Comparison of ENCODE assay signal across 8 mouse cellular contexts in genomic region chr4:138426778-138427705, GRCm38 (mm10). TPM values are rescaled to one million over a fixed set of nuclear protein-coding genes. Genes with fewer than 3 reads are reported as not detected.
DNase-seq lines count a peak whose midpoint lies in the region; ATAC-seq lines count a peak whose summit lies in the region.

No protein-coding gene starts in this region.

- H3K36me3 ChIP-seq in forebrain, embryonic 15.5 days = no peaks in the 10 kb centered on the region
- no peaks in the 10 kb centered on the region for H3K36me3 ChIP-seq in lung, embryonic 16.5 days (ENCODE audit: control insufficient read depth, insufficient read depth, low read length)

- ATAC-seq in forebrain, embryonic 15.5 days (replicated peaks) = 0 out of 2 replicates have a peak, but pooled peaks have one; percentile 26
- no peak for ATAC-seq in lung, embryonic 16.5 days (ENCODE audit: low read depth)

- WGBS in forebrain, embryonic 15.5 days = 39% methylated on average over 22 of the region's 22 CpGs
- 34% methylated on average over 22 of the region's 22 CpGs for WGBS in lung, embryonic 16.5 days

- H3K9me3 ChIP-seq in forebrain, embryonic 15.5 days = no peaks in the 10 kb centered on the region
- no peaks in the 10 kb centered on the region for H3K9me3 ChIP-seq in lung, embryonic 16.5 days (ENCODE audit: control insufficient read depth, low read length)

- H3K4me1 ChIP-seq in forebrain, embryonic 15.5 days = 0 out of 2 replicates have a peak, but pooled peaks cover 5% of the 10 kb centered on the region
- H3K4me1 ChIP-seq in lung, embryonic 16.5 days (replicated peaks; ENCODE audit: control insufficient read depth, insufficient read depth, low read length) = no peaks in the 10 kb centered on the region

- peaks cover 2% of the 10 kb centered on the region; the same call in 1 of the 2 replicates for H3K27me3 ChIP-seq in forebrain, embryonic 15.5 days
- no peaks in the 10 kb centered on the region for H3K27me3 ChIP-seq in lung, embryonic 16.5 days (ENCODE audit: control insufficient read depth, insufficient read depth, low read depth, low read length)

- peak overlapping the region; percentile 22 for H3K4me2 ChIP-seq in forebrain, embryonic 15.5 days (replicated peaks)
- H3K4me2 ChIP-seq in lung, embryonic 16.5 days (ENCODE audit: low read depth, low read length) = peak overlapping the region; percentile 26; the same call in 1 of the 2 replicates

- H3K4me3 ChIP-seq in forebrain, embryonic 15.5 days = 0 out of 2 replicates have a peak overlapping the region, but pooled peaks have one; percentile 15
- no peak overlapping the region for H3K4me3 ChIP-seq in lung, embryonic 16.5 days (ENCODE audit: low read length)

- H3K9ac ChIP-seq in forebrain, embryonic 15.5 days (replicated peaks) = 0 out of 2 replicates have a peak overlapping the region, but pooled peaks have one; percentile 16
- H3K9ac ChIP-seq in lung, embryonic 16.5 days (ENCODE audit: low read length) = no peak overlapping the region

- no peak overlapping the region for H3K27ac ChIP-seq in forebrain, embryonic 15.5 days (replicated peaks)
- H3K27ac ChIP-seq in lung, embryonic 16.5 days (ENCODE audit: low read length) = no peak overlapping the region

- DNase-seq in MN1 (ENCODE audit: low spot score) = peak; percentile 95
- DNase-seq in cerebellum, adult 11-12 months = peak; percentile 74
- DNase-seq in heart, postnatal 4 days = peak; percentile 92
- DNase-seq in layer of hippocampus, adult 8-10 months (ENCODE audit: low spot score in 2 of 2) = peak; percentile 86 to 92
- DNase-seq in ovary, postnatal 14 days (ENCODE audit: low spot score) = peak; percentile 82
- DNase-seq in thymus, postnatal 14 days = peak; percentile 59

RNA-seq across cellular contexts. Expression of gene Mul1, which starts 7.4 kb away (rescaled TPM):
- 18.5 and 19.0 TPM in 2 replicates for polyA plus RNA-seq in forebrain, embryonic 15.5 days (2015; fragmentation: Nextera tagmentation; extraction: Ambion mirVana)
- 10 to 100 TPM; 55.2 to 62.7 TPM for total RNA-seq in heart, postnatal 4 days (2021)
- total RNA-seq in layer of hippocampus, adult 8-10 months (2022) = 10 to 100 TPM; 51.3 to 62.9 (median 55.8) TPM
- 16.8 and 18.2 TPM in 2 replicates for polyA plus RNA-seq in lung, embryonic 16.5 days (2015; fragmentation: Nextera tagmentation; extraction: Ambion mirVana)

RNA-seq across cellular contexts. Expression of gene Camk2n1, which starts 27.1 kb away (rescaled TPM):
- 9.7 and 10.7 TPM in 2 replicates for polyA plus RNA-seq in forebrain, embryonic 15.5 days (2015; fragmentation: Nextera tagmentation; extraction: Ambion mirVana)
- 1 to 10 TPM; 6.8 to 8.0 TPM for total RNA-seq in heart, postnatal 4 days (2021)
- total RNA-seq in layer of hippocampus, adult 8-10 months (2022) = 100 to 1,000 TPM; 317 to 356 (median 337) TPM
- 2.5 and 2.9 TPM in 2 replicates for polyA plus RNA-seq in lung, embryonic 16.5 days (2015; fragmentation: Nextera tagmentation; extraction: Ambion mirVana)

RNA-seq across cellular contexts. Expression of gene Fam43b, which starts 30.7 kb away (rescaled TPM):
- polyA plus RNA-seq in forebrain, embryonic 15.5 days (2015; fragmentation: Nextera tagmentation; extraction: Ambion mirVana) = 4.7 and 7.2 TPM in 2 replicates
- total RNA-seq in heart, postnatal 4 days (2021) = not detected
- total RNA-seq in layer of hippocampus, adult 8-10 months (2022) = 10 to 100 TPM; 26.4 to 30.9 (median 30.1) TPM
- polyA plus RNA-seq in lung, embryonic 16.5 days (2015; fragmentation: Nextera tagmentation; extraction: Ambion mirVana) = 0.09 TPM in 1 of 2 replicates, not detected in the other

RNA-seq across cellular contexts. Expression of gene Cda, which starts 59.2 kb away (rescaled TPM):
- 1.4 and 2.2 TPM in 2 replicates for polyA plus RNA-seq in forebrain, embryonic 15.5 days (2015; fragmentation: Nextera tagmentation; extraction: Ambion mirVana)
- total RNA-seq in heart, postnatal 4 days (2021) = 1 to 10 TPM; 5.9 to 6.9 TPM
- total RNA-seq in layer of hippocampus, adult 8-10 months (2022) = 1 to 10 TPM; 2.0 to 3.2 (median 2.7) TPM
- polyA plus RNA-seq in lung, embryonic 16.5 days (2015; fragmentation: Nextera tagmentation; extraction: Ambion mirVana) = 19.8 and 22.8 TPM in 2 replicates

Comparison
In these comparisons a context has a peak if more than half of its experiments do, and no peak if none do; other contexts are left out.
1. RNA of gene Camk2n1, which starts 27.1 kb away (total RNA-seq): 317 to 356 TPM in layer of hippocampus, adult 8-10 months; 6.8 to 8.0 TPM in heart, postnatal 4 days; every median in the first group is over 10 times any median in the second.
2. RNA of gene Fam43b, which starts 30.7 kb away (total RNA-seq): 26.4 to 30.9 TPM in layer of hippocampus, adult 8-10 months; not detected in heart, postnatal 4 days; every median in the first group is over 10 times any median in the second.
3. Peak in every context shown above with its lines, with median percentiles within 50 percentile points of each other: DNase-seq.